Mouse (Mus musculus): ENCODE results near the gene Car10.
A peak's percentile ranks its signal among the peaks of the same experiment; 100 is the strongest.

The Car10 gene

GRCm38 (mm10) chr11:93490211-93490820, 392.5 kb downstream of the Car10 start:
- DNase-seq (ENCODE audit: low read depth, low spot score), result no peak

- no peak for DNase-seq (ENCODE audit: low read depth, low spot score)
These were observed 400.1 kb downstream of the Car10 start for GRCm38 (mm10) chr11:93497896-93498295.

- DNase-seq (ENCODE audit: low read depth, low spot score), result no peak
These were observed 402.6 kb downstream of the Car10 start for GRCm38 (mm10) chr11:93500442-93500841.

GRCm38 (mm10) chr11:93501671-93502070, 403.8 kb downstream of the Car10 start:
- no peak for DNase-seq (ENCODE audit: low read depth, low spot score)

GRCm38 (mm10) chr11:93502864-93503263, 405.0 kb downstream of the Car10 start:
- no peak for DNase-seq (ENCODE audit: low read depth, low spot score)

GRCm38 (mm10) chr11:93503469-93503868, 405.6 kb downstream of the Car10 start:
- DNase-seq (ENCODE audit: low read depth, low spot score), result peak; percentile 19

GRCm38 (mm10) chr11:93509527-93510235, 411.9 kb downstream of the Car10 start:
- no peak for DNase-seq (ENCODE audit: low read depth, low spot score)

- no peak for DNase-seq (ENCODE audit: low read depth, low spot score)
These were observed 415.0 kb downstream of the Car10 start for GRCm38 (mm10) chr11:93512843-93513242.

- DNase-seq (ENCODE audit: low read depth, low spot score), result no peak
These were observed 416.6 kb downstream of the Car10 start for GRCm38 (mm10) chr11:93514396-93514795.

GRCm38 (mm10) chr11:93515566-93515965, 417.7 kb downstream of the Car10 start:
- DNase-seq (ENCODE audit: low read depth, low spot score), result no peak

- no peak for DNase-seq (ENCODE audit: low read depth, low spot score)
These were observed 418.4 kb downstream of the Car10 start for GRCm38 (mm10) chr11:93516216-93516615.

- DNase-seq (ENCODE audit: low read depth, low spot score), result no peak
These were observed 419.1 kb downstream of the Car10 start for GRCm38 (mm10) chr11:93516946-93517345.

- DNase-seq (ENCODE audit: low read depth, low spot score), result no peak
These were observed 424.7 kb downstream of the Car10 start for GRCm38 (mm10) chr11:93522501-93522900.

GRCm38 (mm10) chr11:93525921-93526320, 428.1 kb downstream of the Car10 start:
- no peak for DNase-seq (ENCODE audit: low read depth, low spot score)

GRCm38 (mm10) chr11:93531029-93531680, 433.3 kb downstream of the Car10 start:
- no peak for DNase-seq (ENCODE audit: low read depth, low spot score)

- no peak for DNase-seq (ENCODE audit: low read depth, low spot score)
These were observed 438.4 kb downstream of the Car10 start for GRCm38 (mm10) chr11:93536244-93536643.

- DNase-seq (ENCODE audit: low read depth, low spot score), result no peak
These were observed 451.1 kb downstream of the Car10 start for GRCm38 (mm10) chr11:93548904-93549303.

GRCm38 (mm10) chr11:93550908-93551307, 453.1 kb downstream of the Car10 start:
- DNase-seq (ENCODE audit: low read depth, low spot score), result no peak

- DNase-seq (ENCODE audit: low read depth, low spot score), result no peak
These were observed 461.3 kb downstream of the Car10 start for GRCm38 (mm10) chr11:93559118-93559517.

- no peak for DNase-seq (ENCODE audit: low read depth, low spot score)
These were observed 462.7 kb downstream of the Car10 start for GRCm38 (mm10) chr11:93560570-93560969.

GRCm38 (mm10) chr11:93562330-93562865, 464.6 kb downstream of the Car10 start:
- DNase-seq (ENCODE audit: low read depth, low spot score), result no peak

- no peak for DNase-seq (ENCODE audit: low read depth, low spot score)
These were observed 467.9 kb downstream of the Car10 start for GRCm38 (mm10) chr11:93565756-93566155.

All from CD4-positive, CD25-positive, alpha-beta regulatory T cell, adult 2 months (primary cell).